Mouse (Mus musculus): ENCODE measurements at regions not wholly inside any gene's neighbourhood (a gene's known extent, or its start where the extent isn't known, plus 50 kb on each side); places are given as distances from the start of the nearest gene placed in this dataset.

- no peak for TF ChIP-seq POLR2A (IDR thresholded peaks at IDR 0.05; ENCODE audit: insufficient read depth, low read depth, low read length)
- no peak for TF ChIP-seq CTCF (IDR thresholded peaks at IDR 0.05)
- TF ChIP-seq EP300 (IDR thresholded peaks at IDR 0.05; ENCODE audit: insufficient read depth, low read depth, low read length) = no peak
Observed at GRCm38 (mm10) chr19:15784644-15785043, 162.5 kb downstream of the Psat1 start.
